Mouse (Mus musculus): ENCODE data around the gene Efcab3. TPM values are rescaled to one million over a fixed set of nuclear protein-coding genes. Genes with fewer than 3 reads are reported as not detected.

Efcab3 gene
- polyA plus RNA-seq, 1 experiment from 2014 or later, result not detected

GRCm38 (mm10) chr11:105152017-105152300, 88.6 kb downstream of the Efcab3 start:
- H3K27ac ChIP-seq (ENCODE audit: low read depth, low read length), result no peak overlapping the region
- H3K4me1 ChIP-seq (ENCODE audit: control insufficient read depth, insufficient read depth, low read length), result peaks cover 3% of the 10 kb centered on the region; the same call in 1 of the 2 replicates
- no peaks in the 10 kb centered on the region for H3K9me3 ChIP-seq (replicated peaks; ENCODE audit: control insufficient read depth, low read length)
- no peak overlapping the region for H3K4me3 ChIP-seq (ENCODE audit: low read depth, low read length)
- no peaks in the 10 kb centered on the region for H3K36me3 ChIP-seq (ENCODE audit: control insufficient read depth, insufficient read depth, low read length)
- H3K27me3 ChIP-seq (replicated peaks; ENCODE audit: control insufficient read depth, insufficient read depth, low read length), result no peaks in the 10 kb centered on the region
- no peak overlapping the region for H3K9ac ChIP-seq (ENCODE audit: low read length)
- no CpG with 5 or more reads among the region's 4 CpGs for WGBS
- no peak for ATAC-seq
- no peak for DNase-seq (ENCODE audit: low spot score)
- H3K4me2 ChIP-seq (ENCODE audit: low read length), result no peak overlapping the region

- H3K36me3 ChIP-seq (ENCODE audit: control insufficient read depth, insufficient read depth, low read length), result no peaks in the 10 kb centered on the region
- H3K9ac ChIP-seq (ENCODE audit: low read length), result no peak overlapping the region
- no peaks in the 10 kb centered on the region for H3K27me3 ChIP-seq (replicated peaks; ENCODE audit: control insufficient read depth, insufficient read depth, low read length)
- H3K9me3 ChIP-seq (replicated peaks; ENCODE audit: control insufficient read depth, low read length), result no peaks in the 10 kb centered on the region
- DNase-seq (ENCODE audit: low spot score) (no peak), ATAC-seq (no peak)
- no peak overlapping the region for H3K4me3 ChIP-seq (ENCODE audit: low read depth, low read length)
- H3K27ac ChIP-seq (ENCODE audit: low read depth, low read length), result no peak overlapping the region
- 90% methylated on average over 11 of the region's 11 CpGs for WGBS
- peaks cover 3% of the 10 kb centered on the region; the same call in 1 of the 2 replicates for H3K4me1 ChIP-seq (ENCODE audit: control insufficient read depth, insufficient read depth, low read length)
- no peak overlapping the region for H3K4me2 ChIP-seq (ENCODE audit: low read length)
These were observed 89.0 kb downstream of the Efcab3 start for GRCm38 (mm10) chr11:105152357-105152899.

- H3K9me3 ChIP-seq (replicated peaks; ENCODE audit: control insufficient read depth, low read length), result no peaks in the 10 kb centered on the region
- H3K4me3 ChIP-seq (ENCODE audit: low read depth, low read length), result no peak overlapping the region
- no peaks in the 10 kb centered on the region for H3K27me3 ChIP-seq (replicated peaks; ENCODE audit: control insufficient read depth, insufficient read depth, low read length)
- H3K4me1 ChIP-seq (ENCODE audit: control insufficient read depth, insufficient read depth, low read length), result peaks cover 3% of the 10 kb centered on the region; the same call in 1 of the 2 replicates
- DNase-seq (ENCODE audit: low spot score) (peak; percentile 23), ATAC-seq (no peak)
- WGBS, result 35% methylated on average over 12 of the region's 12 CpGs
- H3K27ac ChIP-seq (ENCODE audit: low read depth, low read length), result no peak overlapping the region
- H3K4me2 ChIP-seq (ENCODE audit: low read length), result no peak overlapping the region
- no peaks in the 10 kb centered on the region for H3K36me3 ChIP-seq (ENCODE audit: control insufficient read depth, insufficient read depth, low read length)
- H3K9ac ChIP-seq (ENCODE audit: low read length), result no peak overlapping the region
These were observed 89.9 kb downstream of the Efcab3 start for GRCm38 (mm10) chr11:105153068-105153833.

- no peak overlapping the region for H3K27ac ChIP-seq (ENCODE audit: low read depth, low read length)
- no peak for DNase-seq (ENCODE audit: low spot score)
- H3K4me3 ChIP-seq (ENCODE audit: low read depth, low read length), result no peak overlapping the region
- no peak overlapping the region for H3K9ac ChIP-seq (ENCODE audit: low read length)
- no peaks in the 10 kb centered on the region for H3K27me3 ChIP-seq (replicated peaks; ENCODE audit: control insufficient read depth, insufficient read depth, low read length)
- WGBS, result 91% methylated on average over 4 of the region's 4 CpGs
- no peak for ATAC-seq
- H3K36me3 ChIP-seq (ENCODE audit: control insufficient read depth, insufficient read depth, low read length), result no peaks in the 10 kb centered on the region
- peaks cover 3% of the 10 kb centered on the region; the same call in 1 of the 2 replicates for H3K4me1 ChIP-seq (ENCODE audit: control insufficient read depth, insufficient read depth, low read length)
- no peaks in the 10 kb centered on the region for H3K9me3 ChIP-seq (replicated peaks; ENCODE audit: control insufficient read depth, low read length)
- no peak overlapping the region for H3K4me2 ChIP-seq (ENCODE audit: low read length)
These were observed 92.5 kb downstream of the Efcab3 start for GRCm38 (mm10) chr11:105155915-105156314.

- peaks cover 3% of the 10 kb centered on the region; the same call in 1 of the 2 replicates for H3K4me1 ChIP-seq (ENCODE audit: control insufficient read depth, insufficient read depth, low read length)
- no peak for DNase-seq (ENCODE audit: low spot score)
- H3K36me3 ChIP-seq (ENCODE audit: control insufficient read depth, insufficient read depth, low read length), result no peaks in the 10 kb centered on the region
- H3K4me3 ChIP-seq (ENCODE audit: low read depth, low read length), result no peak overlapping the region
- H3K9ac ChIP-seq (ENCODE audit: low read length), result no peak overlapping the region
- no peak overlapping the region for H3K4me2 ChIP-seq (ENCODE audit: low read length)
- 89% methylated on average over 19 of the region's 19 CpGs for WGBS
- H3K27me3 ChIP-seq (replicated peaks; ENCODE audit: control insufficient read depth, insufficient read depth, low read length), result no peaks in the 10 kb centered on the region
- ATAC-seq, result no peak
- H3K9me3 ChIP-seq (replicated peaks; ENCODE audit: control insufficient read depth, low read length), result no peaks in the 10 kb centered on the region
- H3K27ac ChIP-seq (ENCODE audit: low read depth, low read length), result no peak overlapping the region
These were observed 93.4 kb downstream of the Efcab3 start for GRCm38 (mm10) chr11:105156748-105157267.

- no peaks in the 10 kb centered on the region for H3K36me3 ChIP-seq (ENCODE audit: control insufficient read depth, insufficient read depth, low read length)
- no peak overlapping the region for H3K27ac ChIP-seq (ENCODE audit: low read depth, low read length)
- H3K9ac ChIP-seq (ENCODE audit: low read length), result no peak overlapping the region
- DNase-seq (ENCODE audit: low spot score) (no peak), ATAC-seq (no peak)
- H3K4me3 ChIP-seq (ENCODE audit: low read depth, low read length), result no peak overlapping the region
- no peaks in the 10 kb centered on the region for H3K9me3 ChIP-seq (replicated peaks; ENCODE audit: control insufficient read depth, low read length)
- H3K27me3 ChIP-seq (replicated peaks; ENCODE audit: control insufficient read depth, insufficient read depth, low read length), result no peaks in the 10 kb centered on the region
- no peak overlapping the region for H3K4me2 ChIP-seq (ENCODE audit: low read length)
- peaks cover 3% of the 10 kb centered on the region; the same call in 1 of the 2 replicates for H3K4me1 ChIP-seq (ENCODE audit: control insufficient read depth, insufficient read depth, low read length)
These were observed 94.7 kb downstream of the Efcab3 start for GRCm38 (mm10) chr11:105158047-105158446.

GRCm38 (mm10) chr11:105159673-105160360, 96.4 kb downstream of the Efcab3 start:
- Histone ChIP-seq H3K27ac (ENCODE audit: low read depth, low read length) (no peak overlapping the region), H3K36me3 (ENCODE audit: control insufficient read depth, insufficient read depth, low read length) (no peaks in the 10 kb centered on the region), H3K27me3 (replicated peaks; ENCODE audit: control insufficient read depth, insufficient read depth, low read length) (no peaks in the 10 kb centered on the region), H3K9me3 (replicated peaks; ENCODE audit: control insufficient read depth, low read length) (no peaks in the 10 kb centered on the region), H3K9ac (ENCODE audit: low read length) (no peak overlapping the region), H3K4me1 (ENCODE audit: control insufficient read depth, insufficient read depth, low read length) (no peaks in the 10 kb centered on the region), H3K4me3 (ENCODE audit: low read depth, low read length) (no peak overlapping the region), H3K4me2 (ENCODE audit: low read length) (no peak overlapping the region)
- ATAC-seq (no peak), DNase-seq (ENCODE audit: low spot score) (no peak)
- WGBS, result 56% methylated on average over 6 of the region's 6 CpGs

GRCm38 (mm10) chr11:105161411-105161810, 98.0 kb downstream of the Efcab3 start:
- 89% methylated on average over 2 of the region's 2 CpGs for WGBS
- Histone ChIP-seq H3K9ac (ENCODE audit: low read length) (no peak overlapping the region), H3K4me1 (ENCODE audit: control insufficient read depth, insufficient read depth, low read length) (no peaks in the 10 kb centered on the region), H3K27me3 (replicated peaks; ENCODE audit: control insufficient read depth, insufficient read depth, low read length) (no peaks in the 10 kb centered on the region), H3K27ac (ENCODE audit: low read depth, low read length) (no peak overlapping the region), H3K9me3 (replicated peaks; ENCODE audit: control insufficient read depth, low read length) (no peaks in the 10 kb centered on the region), H3K4me3 (ENCODE audit: low read depth, low read length) (no peak overlapping the region), H3K36me3 (ENCODE audit: control insufficient read depth, insufficient read depth, low read length) (no peaks in the 10 kb centered on the region), H3K4me2 (ENCODE audit: low read length) (no peak overlapping the region)
- DNase-seq (ENCODE audit: low spot score) (no peak), ATAC-seq (no peak)
